Mouse (Mus musculus): ENCODE data around the gene Fam107b. TPM values are rescaled to one million over a fixed set of nuclear protein-coding genes. Genes with fewer than 3 reads are reported as not detected.

Fam107b gene
- polyA plus RNA-seq, 1 experiment from 2014 or later: 51.8 TPM

DNA sequence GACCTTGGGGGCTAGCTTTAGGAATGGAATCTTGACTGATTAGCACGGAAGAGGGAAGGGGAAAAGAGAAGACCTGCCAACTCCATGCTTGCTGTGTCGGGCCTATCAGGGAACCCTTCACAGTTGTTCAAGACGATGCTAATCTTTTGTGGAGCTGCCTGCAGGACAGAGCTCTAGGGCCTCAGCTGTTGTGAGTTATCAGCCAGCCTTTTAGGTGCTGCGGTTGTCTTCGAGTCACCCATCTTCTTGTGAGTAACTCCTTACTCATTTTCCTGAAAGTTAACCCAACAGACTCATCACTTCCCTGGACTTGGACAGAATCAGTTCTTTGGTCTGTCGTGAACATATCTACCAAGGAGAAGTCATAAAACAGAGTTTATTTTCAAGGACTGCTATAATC is 51.3 kb downstream of the Fam107b start:
- Histone ChIP-seq H3K27me3 (replicated peaks) (no peaks in the 10 kb centered on the region), H3K4me3 (no peak overlapping the region), H3K27ac (no peak overlapping the region), H3K4me1 (no peaks in the 10 kb centered on the region), H3K9me3 (no peaks in the 10 kb centered on the region), H3K9ac (no peak overlapping the region), H3K4me2 (replicated peaks) (no peak overlapping the region), H3K36me3 (no peaks in the 10 kb centered on the region)
- no peak for ATAC-seq (ENCODE audit: low FRiP score, low read depth)
- WGBS: 74% methylated on average over 6 of the region's 6 CpGs

GRCm38 (mm10) chr2:3622158-3622557 is 51.9 kb downstream of the Fam107b start:
- Histone ChIP-seq H3K36me3 (no peaks in the 10 kb centered on the region), H3K4me2 (replicated peaks) (no peak overlapping the region), H3K9ac (no peak overlapping the region), H3K27me3 (replicated peaks) (no peaks in the 10 kb centered on the region), H3K4me1 (no peaks in the 10 kb centered on the region), H3K4me3 (no peak overlapping the region), H3K9me3 (no peaks in the 10 kb centered on the region), H3K27ac (no peak overlapping the region)
- WGBS: 84% methylated on average over 2 of the region's 2 CpGs
- ATAC-seq (ENCODE audit: low FRiP score, low read depth): no peak

DNA sequence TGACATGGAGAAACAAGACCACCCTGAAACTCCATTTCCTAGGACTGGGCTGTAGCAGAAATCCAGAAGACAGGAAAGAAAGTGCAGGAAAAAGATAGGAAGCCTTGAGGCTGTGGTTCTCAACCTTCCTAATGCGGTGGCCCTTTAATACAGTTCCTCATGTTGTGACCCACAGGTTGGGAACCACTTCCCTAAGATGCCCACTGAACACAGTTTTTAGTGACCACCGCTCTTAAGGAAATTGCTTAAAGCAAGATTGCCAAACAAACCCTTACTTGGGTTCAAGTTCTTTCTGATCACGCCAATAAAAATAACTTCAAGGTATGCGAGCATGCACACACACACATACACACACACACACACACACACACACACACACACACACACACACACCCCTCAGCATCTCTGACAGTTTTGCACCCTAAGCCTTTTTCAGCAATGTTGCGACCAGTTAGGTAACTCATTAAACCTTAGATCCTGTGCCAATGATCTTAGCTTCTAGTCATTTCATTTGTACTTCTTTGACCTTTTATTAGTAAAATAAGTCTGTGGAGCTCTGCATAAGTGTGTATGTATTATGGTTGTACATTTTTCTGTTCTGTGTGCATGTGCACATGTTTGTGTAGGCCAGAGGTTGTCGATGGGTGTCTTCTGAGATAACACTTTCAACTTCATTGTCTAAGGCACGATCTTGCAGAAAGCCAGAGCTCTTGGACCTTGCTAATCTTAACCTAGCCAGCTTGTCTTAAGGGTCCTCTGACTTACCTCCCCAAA is 53.1 kb downstream of the Fam107b start:
- H3K27ac ChIP-seq: no peak overlapping the region
- H3K4me1 ChIP-seq: no peaks in the 10 kb centered on the region
- ATAC-seq (ENCODE audit: low FRiP score, low read depth): no peak
- no peak overlapping the region for H3K4me3 ChIP-seq
- no peaks in the 10 kb centered on the region for H3K27me3 ChIP-seq (replicated peaks)
- no peaks in the 10 kb centered on the region for H3K36me3 ChIP-seq
- no peak overlapping the region for H3K9ac ChIP-seq
- no peak overlapping the region for H3K4me2 ChIP-seq (replicated peaks)
- 93% methylated on average over 7 of the region's 7 CpGs for WGBS
- no peaks in the 10 kb centered on the region for H3K9me3 ChIP-seq

DNA sequence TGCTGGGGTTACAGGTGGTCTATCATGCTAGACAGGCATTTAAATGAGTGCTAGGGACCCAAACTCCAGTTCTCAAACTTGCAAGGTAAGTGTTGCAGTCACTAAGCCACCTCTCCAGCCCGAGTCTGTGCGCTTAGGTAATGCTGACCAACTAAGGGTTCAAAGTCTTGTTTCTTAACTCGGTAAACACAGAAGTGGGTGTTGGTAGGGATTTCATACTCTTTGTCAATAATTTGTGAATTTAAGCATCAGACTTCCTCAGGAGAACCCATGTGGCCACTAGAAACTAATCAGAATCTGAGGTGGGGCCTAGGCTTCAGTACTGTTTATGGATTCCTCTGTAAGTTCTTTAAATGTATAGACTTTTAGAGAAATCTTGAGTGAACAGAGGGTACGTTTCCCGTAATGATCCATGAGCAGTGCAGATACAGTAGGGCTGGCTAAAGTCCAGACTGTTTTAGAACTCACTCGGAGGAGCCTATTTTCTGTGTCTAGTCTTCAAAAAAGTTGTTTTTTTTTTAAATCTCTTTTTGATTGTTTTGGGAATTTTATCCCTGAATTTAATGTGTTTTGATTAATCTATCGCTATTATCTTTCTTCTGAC is 53.8 kb downstream of the Fam107b start:
- no peak for ATAC-seq (ENCODE audit: low FRiP score, low read depth)
- WGBS: 93% methylated on average over 7 of the region's 7 CpGs
- H3K4me3 ChIP-seq: no peak overlapping the region
- H3K9me3 ChIP-seq: no peaks in the 10 kb centered on the region
- H3K4me2 ChIP-seq (replicated peaks): no peak overlapping the region
- no peaks in the 10 kb centered on the region for H3K27me3 ChIP-seq (replicated peaks)
- no peaks in the 10 kb centered on the region for H3K36me3 ChIP-seq
- no peak overlapping the region for H3K9ac ChIP-seq
- H3K4me1 ChIP-seq: no peaks in the 10 kb centered on the region
- no peak overlapping the region for H3K27ac ChIP-seq

GRCm38 (mm10) chr2:3629096-3629495 is 58.8 kb downstream of the Fam107b start:
- Histone ChIP-seq H3K4me1 (no peaks in the 10 kb centered on the region), H3K4me3 (no peak overlapping the region), H3K4me2 (replicated peaks) (no peak overlapping the region), H3K27me3 (replicated peaks) (no peaks in the 10 kb centered on the region), H3K9me3 (peaks cover 5% of the 10 kb centered on the region; the same call in 1 of the 2 replicates), H3K9ac (no peak overlapping the region), H3K36me3 (no peaks in the 10 kb centered on the region), H3K27ac (no peak overlapping the region)
- ATAC-seq (ENCODE audit: low FRiP score, low read depth): no peak
- 93% methylated on average over 6 of the region's 6 CpGs for WGBS

DNA sequence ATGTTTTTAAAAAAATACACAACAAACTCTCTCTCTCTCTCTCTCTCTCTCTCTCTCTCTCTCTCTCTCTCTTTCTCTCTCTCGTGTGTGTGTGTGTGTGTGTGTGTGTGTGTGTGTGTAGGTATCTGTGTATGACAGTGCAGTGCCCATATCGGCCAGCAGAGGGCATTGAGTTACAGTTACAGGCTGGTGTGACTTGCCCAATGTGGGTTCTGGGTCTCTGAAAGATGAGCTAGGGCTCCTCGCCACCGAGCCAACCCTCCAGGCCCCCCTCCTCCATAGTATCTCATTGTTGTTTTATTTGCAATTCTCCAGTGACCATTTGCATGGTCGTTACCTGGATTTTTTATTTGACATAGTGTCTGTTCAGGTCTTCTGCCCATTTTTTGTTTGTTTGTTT is 59.5 kb downstream of the Fam107b start:
- no peaks in the 10 kb centered on the region for H3K27me3 ChIP-seq (replicated peaks)
- H3K4me3 ChIP-seq: no peak overlapping the region
- no peaks in the 10 kb centered on the region for H3K36me3 ChIP-seq
- no peak overlapping the region for H3K27ac ChIP-seq
- ATAC-seq (ENCODE audit: low FRiP score, low read depth): no peak
- WGBS: 89% methylated on average over 5 of the region's 5 CpGs
- peaks cover 5% of the 10 kb centered on the region; the same call in 1 of the 2 replicates for H3K9me3 ChIP-seq
- H3K9ac ChIP-seq: no peak overlapping the region
- no peak overlapping the region for H3K4me2 ChIP-seq (replicated peaks)
- H3K4me1 ChIP-seq: no peaks in the 10 kb centered on the region

DNA sequence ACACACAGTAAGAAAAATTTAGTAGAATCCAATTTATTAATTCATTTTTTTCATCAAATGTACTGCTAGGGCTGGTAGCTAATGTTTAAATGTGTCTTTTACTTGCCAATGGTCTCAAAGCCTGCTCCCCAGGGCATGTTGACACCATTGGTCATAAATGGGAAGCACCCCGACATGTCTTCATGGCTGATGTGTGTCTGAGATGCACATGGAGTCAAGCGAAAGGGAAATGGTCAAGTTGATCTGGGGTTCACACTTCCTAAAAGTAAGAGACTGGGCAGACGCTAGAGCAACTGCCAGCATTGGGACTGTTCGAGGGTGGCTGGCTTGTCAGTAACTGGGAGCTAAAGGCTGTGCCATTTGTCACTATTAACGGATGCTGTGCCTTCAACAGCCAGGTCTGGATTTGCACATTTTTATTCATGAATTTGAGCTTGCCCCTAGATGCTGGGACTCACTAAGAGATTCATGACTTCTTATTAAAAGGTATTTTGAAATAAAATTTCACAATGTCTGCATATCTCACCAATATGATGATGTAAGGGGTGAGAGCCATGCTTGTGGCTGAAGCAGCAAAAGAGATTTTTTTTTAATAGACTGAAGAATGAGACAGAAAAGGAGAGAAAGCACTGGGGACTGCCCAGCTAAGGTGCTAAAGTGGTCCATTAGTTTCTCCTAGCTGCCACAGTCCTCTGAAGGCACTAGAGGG is 60.6 kb downstream of the Fam107b start:
- Histone ChIP-seq H3K4me2 (replicated peaks) (no peak overlapping the region), H3K27me3 (replicated peaks) (no peaks in the 10 kb centered on the region), H3K4me1 (no peaks in the 10 kb centered on the region), H3K27ac (no peak overlapping the region), H3K9ac (no peak overlapping the region), H3K9me3 (peaks cover 5% of the 10 kb centered on the region; the same call in 1 of the 2 replicates), H3K36me3 (no peaks in the 10 kb centered on the region), H3K4me3 (no peak overlapping the region)
- ATAC-seq (ENCODE audit: low FRiP score, low read depth): no peak
- whole genome bisulfite sequencing: 82% methylated on average over 5 of the region's 5 CpGs

DNA sequence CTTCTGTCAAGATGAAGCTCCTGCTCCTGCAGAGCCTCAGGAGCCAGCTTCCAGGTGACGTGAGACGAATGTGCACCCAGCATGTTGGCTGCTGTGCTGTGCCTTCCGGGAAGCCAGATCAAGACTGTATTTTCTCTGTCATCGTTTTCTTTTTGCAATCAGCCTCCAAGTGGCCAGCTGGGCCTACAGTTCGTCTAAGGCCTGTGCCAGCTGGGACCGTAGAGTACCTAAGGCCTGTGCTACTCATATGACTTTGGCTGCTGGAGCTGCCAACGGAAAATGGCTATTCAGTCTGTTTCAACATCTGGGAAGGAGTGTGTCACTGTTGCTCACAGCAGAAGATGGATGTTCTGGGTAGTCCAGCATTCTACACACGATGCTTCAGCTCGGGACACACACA is 62.8 kb downstream of the Fam107b start:
- no peaks in the 10 kb centered on the region for H3K27me3 ChIP-seq (replicated peaks)
- no peak overlapping the region for H3K4me2 ChIP-seq (replicated peaks)
- H3K4me3 ChIP-seq: no peak overlapping the region
- no peak overlapping the region for H3K9ac ChIP-seq
- H3K9me3 ChIP-seq: peaks cover 5% of the 10 kb centered on the region; the same call in 1 of the 2 replicates
- no peaks in the 10 kb centered on the region for H3K4me1 ChIP-seq
- 80% methylated on average over 9 of the region's 9 CpGs for WGBS
- no peaks in the 10 kb centered on the region for H3K36me3 ChIP-seq
- no peak overlapping the region for H3K27ac ChIP-seq
- no peak for ATAC-seq (ENCODE audit: low FRiP score, low read depth)

DNA sequence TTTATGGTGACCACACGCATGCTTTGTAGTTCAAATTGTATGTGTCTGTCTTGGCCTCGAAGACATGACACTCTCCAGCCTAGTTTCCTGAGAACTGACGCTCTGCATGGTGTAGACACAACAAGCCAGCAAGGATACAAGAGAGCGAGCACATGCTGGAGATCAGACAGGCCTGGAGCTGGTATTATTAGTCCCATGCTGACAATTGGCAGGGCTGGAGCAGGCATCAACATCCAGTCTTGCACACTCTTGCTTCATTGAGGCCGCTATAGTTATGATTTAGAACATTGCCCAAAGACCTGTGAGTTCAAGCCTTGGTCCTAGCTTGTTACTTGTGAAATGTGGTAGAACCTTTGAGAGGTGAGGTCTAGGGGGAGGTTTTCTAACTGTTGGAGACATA is 66.5 kb downstream of the Fam107b start:
- no peaks in the 10 kb centered on the region for H3K36me3 ChIP-seq
- no peaks in the 10 kb centered on the region for H3K27me3 ChIP-seq (replicated peaks)
- no peak overlapping the region for H3K4me2 ChIP-seq (replicated peaks)
- no peak overlapping the region for H3K27ac ChIP-seq
- no peak overlapping the region for H3K9ac ChIP-seq
- ATAC-seq (ENCODE audit: low FRiP score, low read depth): no peak
- no peaks in the 10 kb centered on the region for H3K9me3 ChIP-seq
- no peaks in the 10 kb centered on the region for H3K4me1 ChIP-seq
- WGBS: 81% methylated on average over 5 of the region's 5 CpGs
- H3K4me3 ChIP-seq: no peak overlapping the region

DNA sequence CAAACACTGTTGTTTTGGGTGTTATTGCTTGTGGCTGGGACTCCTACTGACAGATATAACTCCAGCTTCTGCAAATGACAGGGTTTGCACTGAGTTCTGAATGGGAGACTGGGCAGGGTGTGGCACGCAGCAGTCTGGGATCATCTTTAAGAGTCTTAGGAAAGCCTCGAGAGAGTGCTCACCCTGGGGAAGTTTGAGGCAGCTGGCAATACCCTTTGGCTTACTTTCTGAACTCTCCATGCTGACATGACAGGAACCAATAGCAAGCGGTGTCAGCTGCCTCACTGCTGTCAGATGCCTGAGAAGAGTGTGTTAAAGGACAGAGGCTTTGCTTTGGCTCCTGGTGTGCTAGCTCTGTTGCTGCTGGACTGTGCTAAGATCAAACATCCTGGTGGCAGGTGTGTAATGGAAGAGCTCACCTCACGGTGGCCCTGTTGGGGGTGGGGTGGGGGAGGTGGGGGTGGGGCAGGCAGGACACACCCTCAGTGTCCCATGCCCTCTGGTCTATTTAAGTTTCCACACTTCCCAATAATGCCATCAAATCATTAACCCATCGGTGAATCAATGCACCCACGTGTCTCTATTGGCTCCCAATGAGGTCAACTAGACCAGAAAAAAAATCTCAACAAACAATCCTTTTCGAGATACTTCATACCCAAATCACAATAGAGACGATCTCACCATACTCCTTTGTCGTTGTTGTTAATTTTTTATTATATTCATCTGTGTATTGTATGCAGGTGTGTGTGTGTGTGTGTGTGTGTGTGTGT is 70.9 kb downstream of the Fam107b start:
- 79% methylated on average over 9 of the region's 9 CpGs for WGBS
- no peaks in the 10 kb centered on the region for H3K4me1 ChIP-seq
- no peak for ATAC-seq (ENCODE audit: low FRiP score, low read depth)

DNA sequence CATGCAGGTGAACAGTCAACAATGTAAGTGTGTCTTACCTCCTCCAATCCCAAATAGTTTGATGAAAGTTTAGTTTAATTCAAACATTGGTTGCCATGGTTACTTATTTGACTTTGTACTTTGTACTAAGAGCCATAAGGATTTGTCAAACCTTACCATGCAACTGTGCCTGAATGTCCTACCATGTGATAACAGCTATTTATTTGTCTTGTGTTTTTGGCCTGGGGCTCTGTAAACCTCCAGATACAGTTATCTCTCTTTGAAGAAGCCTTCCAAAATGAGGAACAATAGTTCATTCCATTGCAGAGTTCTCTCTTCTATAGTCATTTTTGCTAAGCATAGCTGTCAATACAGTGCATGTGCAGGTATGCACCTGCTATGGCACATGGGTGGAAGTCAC is 72.7 kb downstream of the Fam107b start:
- no peaks in the 10 kb centered on the region for H3K4me1 ChIP-seq
- ATAC-seq (ENCODE audit: low FRiP score, low read depth): no peak

More for the DNA sequence above, 70.9 kb downstream of the Fam107b start:
- H3K4me3 ChIP-seq: no peak overlapping the region
- H3K27ac ChIP-seq: no peak overlapping the region
- H3K9ac ChIP-seq: no peak overlapping the region
- no peaks in the 10 kb centered on the region for H3K27me3 ChIP-seq (replicated peaks)
- no peaks in the 10 kb centered on the region for H3K36me3 ChIP-seq
- no peaks in the 10 kb centered on the region for H3K9me3 ChIP-seq
- no peak overlapping the region for H3K4me2 ChIP-seq (replicated peaks)

GRCm38 (mm10) chr2:3645741-3646140 is 75.5 kb downstream of the Fam107b start:
- Histone ChIP-seq H3K36me3 (no peaks in the 10 kb centered on the region), H3K4me2 (replicated peaks) (no peak overlapping the region), H3K9me3 (no peaks in the 10 kb centered on the region), H3K4me3 (no peak overlapping the region), H3K27me3 (replicated peaks) (no peaks in the 10 kb centered on the region), H3K4me1 (no peaks in the 10 kb centered on the region), H3K27ac (no peak overlapping the region), H3K9ac (no peak overlapping the region)
- 93% methylated on average over 4 of the region's 4 CpGs for WGBS
- ATAC-seq (ENCODE audit: low FRiP score, low read depth): no peak

More for the DNA sequence above, 72.7 kb downstream of the Fam107b start:
- no peaks in the 10 kb centered on the region for H3K27me3 ChIP-seq (replicated peaks)
- H3K36me3 ChIP-seq: no peaks in the 10 kb centered on the region
- H3K27ac ChIP-seq: no peak overlapping the region
- H3K4me2 ChIP-seq (replicated peaks): no peak overlapping the region
- no peak overlapping the region for H3K4me3 ChIP-seq
- no peak overlapping the region for H3K9ac ChIP-seq
- H3K9me3 ChIP-seq: no peaks in the 10 kb centered on the region

All from neural tube, embryonic 12.5 days (tissue).